Mouse (Mus musculus) limb, embryonic 13.5 days (tissue): ENCODE results near the gene Arhgef17. TPM values are rescaled to one million over a fixed set of nuclear protein-coding genes. Genes with fewer than 3 reads are reported as not detected.
A peak's percentile ranks its signal among the peaks of the same experiment; 100 is the strongest.

Experiments
- ATAC-seq: fragments of 200-750 bp; cut with Nextera tagmentation; 2 replicates; pipeline ENCODE4 v1.8.0; 2017; ENCODE audit warnings: low read depth, moderate number of reproducible peaks, moderate TSS enrichment; ENCODE audit not compliant: low FRiP score
- H3K27ac ChIP-seq: fragments of 300-500 bp; sonication (generic); 2 replicates; pipeline ENCODE4 v1.5.1; 2015; ENCODE audit warnings: inconsistent platforms, mild to moderate bottlenecking, moderate library complexity
- H3K27me3 ChIP-seq: fragments of 300-500 bp; sonication (generic); 2 replicates; pipeline ENCODE4 v1.6.1; 2015; ENCODE audit warnings: mild to moderate bottlenecking, inconsistent platforms
- H3K36me3 ChIP-seq: fragments of 300-500 bp; sonication (generic); 2 replicates; pipeline ENCODE4 v1.6.1; 2015; ENCODE audit warnings: inconsistent platforms, mild to moderate bottlenecking, moderate library complexity
- H3K4me1 ChIP-seq: fragments of 300-500 bp; sonication (generic); 2 replicates; pipeline ENCODE4 v1.6.1; 2015; ENCODE audit warnings: inconsistent platforms
- H3K4me2 ChIP-seq: fragments of 300-500 bp; sonication (generic); replicated peaks from 2 replicates; pipeline ENCODE4 v1.6.1; 2015; ENCODE audit warnings: inconsistent platforms, mild to moderate bottlenecking, moderate library complexity
- H3K4me3 ChIP-seq: fragments of 300-500 bp; sonication (generic); 2 replicates; pipeline ENCODE4 v1.5.1; 2015; ENCODE audit warnings: moderate library complexity, mild to moderate bottlenecking, inconsistent platforms
- H3K9ac ChIP-seq: fragments of 300-500 bp; sonication (generic); 2 replicates; pipeline ENCODE4 v1.6.1; 2015; ENCODE audit warnings: mild to moderate bottlenecking, inconsistent platforms
- H3K9me3 ChIP-seq: fragments of 300-500 bp; sonication (generic); 2 replicates; pipeline ENCODE4 v1.6.1; 2016; ENCODE audit warnings: inconsistent platforms
- WGBS: fragments of 180-500 bp; shearing (Covaris S2); methylation state at CpG from one replicate; pipeline ENCODE4 v1.1.7; 2015; 5-methylcytosine and 5-hydroxymethylcytosine counted together
- polyA plus RNA-seq: library from polyadenylated mRNA; unstranded; fragments of >200 nt; fragmentation: Nextera tagmentation; extraction: Ambion mirVana; gene quantifications from 2 replicates; pipeline ENCODE4 v1.2.1, GENCODE M21; 2015

The Arhgef17 gene
- polyA plus RNA-seq, 1 experiment from 2014 or later, result 8.0 TPM

GRCm38 (mm10) chr7:100938106-100938505 lies 6.2 kb upstream of the Arhgef17 start:
- 89% methylated on average over 16 of the region's 16 CpGs for WGBS
- H3K9ac ChIP-seq, result peak overlapping the region; percentile 15; the same call in 1 of the 2 replicates
- peaks cover 17% of the 10 kb centered on the region for H3K4me1 ChIP-seq
- no peak overlapping the region for H3K4me3 ChIP-seq
- H3K27me3 ChIP-seq, result no peaks in the 10 kb centered on the region
- no peak overlapping the region for H3K4me2 ChIP-seq
- H3K36me3 ChIP-seq, result no peaks in the 10 kb centered on the region
- H3K9me3 ChIP-seq, result no peaks in the 10 kb centered on the region
- ATAC-seq, result no peak
- H3K27ac ChIP-seq, result no peak overlapping the region

GRCm38 (mm10) chr7:100937481-100937880 lies 5.6 kb upstream of the Arhgef17 start:
- no peak for ATAC-seq
- 77% methylated on average over 3 of the region's 3 CpGs for WGBS
- no peak overlapping the region for H3K4me3 ChIP-seq
- no peak overlapping the region for H3K27ac ChIP-seq
- H3K4me2 ChIP-seq, result no peak overlapping the region
- H3K9me3 ChIP-seq, result no peaks in the 10 kb centered on the region
- peaks cover 14% of the 10 kb centered on the region for H3K4me1 ChIP-seq
- H3K27me3 ChIP-seq, result no peaks in the 10 kb centered on the region
- H3K9ac ChIP-seq, result no peak overlapping the region
- no peaks in the 10 kb centered on the region for H3K36me3 ChIP-seq

GRCm38 (mm10) chr7:100933520-100933919 lies 1.6 kb upstream of the Arhgef17 start:
- Histone ChIP-seq H3K27me3 (no peaks in the 10 kb centered on the region), H3K4me2 (no peak overlapping the region; the same call in 1 of the 2 replicates), H3K4me3 (no peak overlapping the region), H3K27ac (no peak overlapping the region), H3K4me1 (peaks cover 27% of the 10 kb centered on the region), H3K9ac (no peak overlapping the region), H3K36me3 (peaks cover 14% of the 10 kb centered on the region), H3K9me3 (no peaks in the 10 kb centered on the region)
- no peak for ATAC-seq

GRCm38 (mm10) chr7:100932481-100933007 lies 637 bp upstream of the Arhgef17 start:
- Histone ChIP-seq H3K4me2 (peak overlapping the region; percentile 99), H3K9ac (peak overlapping the region; percentile 98; the same call in 1 of the 2 replicates), H3K27me3 (no peaks in the 10 kb centered on the region), H3K4me1 (peaks cover 37% of the 10 kb centered on the region), H3K4me3 (peak overlapping the region; percentile 93), H3K36me3 (peaks cover 18% of the 10 kb centered on the region), H3K9me3 (no peaks in the 10 kb centered on the region), H3K27ac (peak overlapping the region; percentile 99)
- WGBS, result under 1% methylated on average over 27 of the region's 27 CpGs
- ATAC-seq, result peak; percentile 92

- under 1% methylated on average over 73 of the region's 73 CpGs for WGBS
- Histone ChIP-seq H3K4me3 (peak overlapping the region; percentile 93), H3K4me1 (peaks cover 48% of the 10 kb centered on the region), H3K27ac (peak overlapping the region; percentile 99), H3K9me3 (no peaks in the 10 kb centered on the region), H3K27me3 (no peaks in the 10 kb centered on the region), H3K9ac (peak overlapping the region; percentile 98), H3K4me2 (peak overlapping the region; percentile 99), H3K36me3 (peaks cover 20% of the 10 kb centered on the region)
- ATAC-seq, result peak; percentile 17; the same call in 1 of the 2 replicates
These were observed 486 bp downstream of the Arhgef17 start for GRCm38 (mm10) chr7:100931316-100931925.

GRCm38 (mm10) chr7:100930619-100931315 lies 1.1 kb downstream of the Arhgef17 start:
- Histone ChIP-seq H3K9ac (peak overlapping the region; percentile 98), H3K4me1 (peaks cover 55% of the 10 kb centered on the region), H3K36me3 (peaks cover 22% of the 10 kb centered on the region), H3K4me3 (peak overlapping the region; percentile 93), H3K27me3 (no peaks in the 10 kb centered on the region), H3K9me3 (no peaks in the 10 kb centered on the region), H3K4me2 (peak overlapping the region; percentile 99), H3K27ac (peak overlapping the region; percentile 99)
- ATAC-seq, result no peak
- 4% methylated on average over 50 of the region's 53 CpGs for WGBS

DNA sequence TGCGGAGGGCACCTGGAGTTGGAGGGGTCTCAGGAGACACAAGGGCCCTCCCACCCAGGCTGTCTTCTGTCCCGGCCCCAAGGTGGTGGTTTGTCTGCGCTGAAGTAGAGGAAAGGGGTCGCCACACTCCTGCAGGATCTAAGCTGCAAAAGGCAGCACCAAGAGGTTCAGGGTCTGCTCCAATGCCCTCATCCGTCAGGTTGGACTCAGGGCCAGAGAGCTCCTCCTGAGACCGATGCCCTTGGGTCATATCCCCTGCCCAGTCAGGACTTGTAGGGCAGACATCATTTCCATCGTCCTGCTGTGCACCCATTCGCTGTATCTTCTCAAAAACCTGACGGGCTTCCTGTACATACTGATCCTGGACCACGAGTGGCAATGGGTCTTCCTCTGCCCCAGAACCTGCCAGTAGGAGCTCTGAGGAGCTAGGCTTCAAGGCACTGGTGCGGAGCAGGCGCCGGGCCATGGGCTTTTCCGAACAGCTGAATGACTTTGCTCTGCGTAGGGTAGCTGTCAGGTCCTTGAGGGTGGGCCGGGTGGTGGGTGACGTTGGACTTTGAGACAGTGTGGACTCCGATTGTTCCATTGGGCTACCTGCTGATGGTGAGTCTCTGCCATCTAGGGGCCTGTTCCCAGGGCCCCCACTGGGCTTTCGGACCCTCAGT lies 2.1 kb downstream of the Arhgef17 start:
- Histone ChIP-seq H3K36me3 (peaks cover 22% of the 10 kb centered on the region), H3K4me3 (peak overlapping the region; percentile 93), H3K4me2 (peak overlapping the region; percentile 99), H3K9me3 (no peaks in the 10 kb centered on the region), H3K4me1 (peaks cover 65% of the 10 kb centered on the region), H3K27ac (no peak overlapping the region), H3K9ac (peak overlapping the region; percentile 98), H3K27me3 (no peaks in the 10 kb centered on the region)
- ATAC-seq, result no peak
- 70% methylated on average over 19 of the region's 19 CpGs for WGBS

DNA sequence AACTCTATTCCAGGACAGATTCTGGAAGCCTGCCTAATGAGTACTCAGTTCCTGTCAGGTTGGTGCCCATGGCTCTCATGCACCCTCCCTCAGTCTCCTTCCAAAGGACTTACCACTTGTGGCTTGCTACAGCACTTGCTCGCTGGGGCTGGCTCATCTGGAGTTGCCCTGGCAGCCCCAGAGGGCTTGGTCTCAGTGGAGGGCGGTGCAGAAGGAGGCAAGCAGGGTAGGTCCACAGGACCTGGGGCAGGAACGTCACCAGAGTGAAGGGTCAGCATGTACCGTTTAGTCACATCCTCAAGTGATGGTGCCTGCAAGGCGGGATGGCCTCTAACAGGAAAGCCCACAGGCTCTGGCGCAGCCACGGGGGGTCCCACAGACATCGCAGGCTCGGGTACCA lies 3.5 kb downstream of the Arhgef17 start:
- Histone ChIP-seq H3K4me1 (peaks cover 78% of the 10 kb centered on the region), H3K27me3 (no peaks in the 10 kb centered on the region), H3K9me3 (no peaks in the 10 kb centered on the region), H3K27ac (no peak overlapping the region), H3K36me3 (peaks cover 33% of the 10 kb centered on the region), H3K4me2 (peak overlapping the region; percentile 99), H3K4me3 (peak overlapping the region; percentile 93), H3K9ac (peak overlapping the region; percentile 98)
- WGBS, result 49% methylated on average over 9 of the region's 9 CpGs
- ATAC-seq, result no peak

- no peak for ATAC-seq
- 7% methylated on average over 7 of the region's 7 CpGs for WGBS
These were observed 4.5 kb downstream of the Arhgef17 start for GRCm38 (mm10) chr7:100927287-100928000.

GRCm38 (mm10) chr7:100926311-100926923 lies 5.5 kb downstream of the Arhgef17 start:
- ATAC-seq, result no peak
- peak overlapping the region; percentile 93 for H3K4me3 ChIP-seq
- H3K9ac ChIP-seq, result peak overlapping the region; percentile 98
- peak overlapping the region; percentile 99 for H3K4me2 ChIP-seq
- H3K4me1 ChIP-seq, result peaks cover 93% of the 10 kb centered on the region
- no peaks in the 10 kb centered on the region for H3K9me3 ChIP-seq
- H3K36me3 ChIP-seq, result peaks cover 53% of the 10 kb centered on the region
- peak overlapping the region; percentile 11; the same call in 1 of the 2 replicates for H3K27ac ChIP-seq
- H3K27me3 ChIP-seq, result no peaks in the 10 kb centered on the region
- WGBS, result 20% methylated on average over 12 of the region's 12 CpGs

More at GRCm38 (mm10) chr7:100927287-100928000, 4.5 kb downstream of the Arhgef17 start:
- Histone ChIP-seq H3K9me3 (no peaks in the 10 kb centered on the region), H3K4me1 (peaks cover 83% of the 10 kb centered on the region), H3K36me3 (peaks cover 43% of the 10 kb centered on the region), H3K4me3 (peak overlapping the region; percentile 93), H3K9ac (peak overlapping the region; percentile 98), H3K27me3 (no peaks in the 10 kb centered on the region), H3K4me2 (peak overlapping the region; percentile 99), H3K27ac (no peak overlapping the region; the same call in 1 of the 2 replicates)
